ENCODE assay signal across 8 mouse cellular contexts in the genomic region with DNA sequence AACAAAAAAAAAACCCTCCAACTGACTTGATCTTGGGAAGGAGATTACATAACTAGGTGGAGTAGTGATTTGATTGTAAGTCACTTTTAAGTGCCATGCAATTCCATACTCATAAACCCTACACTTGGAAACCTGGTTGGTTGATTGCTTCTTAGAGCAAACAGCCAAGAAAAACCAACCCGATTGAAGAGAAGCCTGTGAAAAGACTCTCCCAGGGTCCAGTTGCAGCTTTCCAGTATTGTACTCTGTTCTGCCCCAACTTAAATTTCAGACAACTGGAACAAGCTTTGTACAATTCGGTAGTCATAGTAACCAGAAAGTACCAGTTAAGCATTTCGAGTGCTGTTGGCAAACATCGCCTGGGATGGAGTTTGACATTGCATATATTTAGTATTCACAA. TPM values are rescaled to one million over a fixed set of nuclear protein-coding genes. Genes with fewer than 3 reads are reported as not detected.
DNase-seq lines count a peak whose midpoint lies in the region; ATAC-seq and TF ChIP-seq lines count a peak whose summit lies in the region.

No protein-coding gene starts in this region.

- H3K9me3 ChIP-seq in heart, postnatal 0 days (replicated peaks; ENCODE audit: control insufficient read depth, low read length): no peaks in the 10 kb centered on the region
- H3K9me3 ChIP-seq in hindbrain, embryonic 12.5 days (replicated peaks): no peaks in the 10 kb centered on the region

- no peak for ATAC-seq in heart, postnatal 0 days (ENCODE audit: insufficient read depth, low read depth)
- no peak for ATAC-seq in hindbrain, embryonic 12.5 days (ENCODE audit: low FRiP score)
- no peak for ATAC-seq in monocyte, adult 5-6 weeks (replicated peaks; ENCODE audit: insufficient number of reproducible peaks, low FRiP score, low TSS enrichment, poor library complexity, severe bottlenecking)

- TF ChIP-seq CTCF in heart, postnatal 0 days (IDR thresholded peaks at IDR 0.05; ENCODE audit: low read depth): no peak

- intact Hi-C loops in heart, postnatal 36 days (cut with DNase I): loop anchor here (2.0 to 5.0 kb wide), 2 partner anchors 25 to 609 kb away; partner anchors contain the start of genes Kif18a, Lgr4 and Mettl15

- H3K79me2 ChIP-seq in macrophage (ENCODE audit: inconsistent target): peaks cover 37% of the 10 kb centered on the region

- H3K4me1 ChIP-seq in heart, postnatal 0 days (ENCODE audit: control insufficient read depth, insufficient read depth): peaks cover 10% of the 10 kb centered on the region
- H3K4me1 ChIP-seq in hindbrain, embryonic 12.5 days: peaks cover 11% of the 10 kb centered on the region

- H3K27ac ChIP-seq in heart, postnatal 0 days (ENCODE audit: low read depth): peak overlapping the region; percentile 94
- H3K27ac ChIP-seq in hindbrain, embryonic 12.5 days: peak overlapping the region; percentile 90; the same call in 1 of the 2 replicates
- H3K27ac ChIP-seq in macrophage: peak overlapping the region; percentile 44

- peak overlapping the region; percentile 93 for H3K9ac ChIP-seq in heart, postnatal 0 days (replicated peaks; ENCODE audit: low read depth, low read length)
- H3K9ac ChIP-seq in hindbrain, embryonic 12.5 days: peak overlapping the region; percentile 95

- peaks cover 24% of the 10 kb centered on the region for H3K36me3 ChIP-seq in heart, postnatal 0 days (replicated peaks; ENCODE audit: control insufficient read depth, insufficient read depth, low read length)
- H3K36me3 ChIP-seq in hindbrain, embryonic 12.5 days: peaks cover 24% of the 10 kb centered on the region
- peaks cover 19% of the 10 kb centered on the region for H3K36me3 ChIP-seq in macrophage (ENCODE audit: inconsistent target)

- no peak for DNase-seq in heart, postnatal 0 days (ENCODE audit: low spot score)
- DNase-seq in heart, postnatal 36 days: no peak
- peak; percentile 41 for DNase-seq in R1 (ENCODE audit: low read depth, low spot score)
- DNase-seq in yolk sac, embryonic 10.5 days (ENCODE audit: low spot score): no peak
- DNase-seq in cerebellum, postnatal 25 days: no peak

- peak overlapping the region; percentile 98 for H3K4me3 ChIP-seq in heart, postnatal 0 days (ENCODE audit: low read depth, low read length)
- H3K4me3 ChIP-seq in hindbrain, embryonic 12.5 days: peak overlapping the region; percentile 81
- peak overlapping the region; percentile 83 for H3K4me3 ChIP-seq in macrophage (ENCODE audit: inconsistent target)

- 35% methylated on average over 4 of the region's 4 CpGs for WGBS in heart, postnatal 0 days
- 28% methylated on average over 4 of the region's 4 CpGs for WGBS in hindbrain, embryonic 12.5 days
- 40% methylated on average over 4 of the region's 4 CpGs for WGBS in macrophage (ENCODE audit: missing documents)

- no peak for TF ChIP-seq EP300 in heart, postnatal 0 days (IDR thresholded peaks at IDR 0.05; ENCODE audit: low read depth)

- H3K4me2 ChIP-seq in heart, postnatal 0 days (ENCODE audit: low read depth, low read length): peak overlapping the region; percentile 76
- peak overlapping the region; percentile 65 for H3K4me2 ChIP-seq in hindbrain, embryonic 12.5 days (replicated peaks)

- no peaks in the 10 kb centered on the region for H3K27me3 ChIP-seq in heart, postnatal 0 days (ENCODE audit: control insufficient read depth, insufficient read depth, low read length)
- no peaks in the 10 kb centered on the region for H3K27me3 ChIP-seq in hindbrain, embryonic 12.5 days

RNA-seq across cellular contexts. Expression of gene Lin7c, which starts 0.8 kb away (rescaled TPM):
- total RNA-seq in heart, postnatal 0 days (2014; rRNA removed; ENCODE audit: low replicate concordance): 28.1 and 32.3 TPM in 2 replicates
- polyA plus RNA-seq in heart, postnatal 0 days (2015; fragmentation: Nextera tagmentation; extraction: Ambion mirVana): 27.8 and 28.2 TPM in 2 replicates
- 10 to 100 TPM; 38.8 to 46.3 TPM for total RNA-seq in heart, postnatal 36 days (2021)
- 160 and 177 TPM in 2 replicates for polyA plus RNA-seq in hindbrain, embryonic 12.5 days (2016; fragmentation: Nextera tagmentation; extraction: Ambion mirVana)
- 10 to 100 TPM; 18.6 to 58.8 (median 48.0) TPM for total RNA-seq in macrophage (2018; cell fraction: chromatin; rRNA removed)
- 10 to 100 TPM; 34.2 to 79.2 (median 54.9) TPM for total RNA-seq in macrophage (2018; cell fraction: cytosol; rRNA removed)
- total RNA-seq in macrophage (2018; cell fraction: nucleus; rRNA removed): 10 to 100 TPM; 31.0 to 81.7 (median 54.4) TPM
- 48.5 to 60.8 TPM (median 53.1 TPM) in 3 replicates for polyA plus RNA-seq in macrophage (2018)
- 112 to 132 TPM (median 132 TPM) in 3 replicates for total RNA-seq in monocyte, adult 5-6 weeks (2017)

RNA-seq across cellular contexts. Expression of gene Lgr4, which starts 26.0 kb away (rescaled TPM):
- 49.7 and 61.2 TPM in 2 replicates for total RNA-seq in heart, postnatal 0 days (2014; rRNA removed; ENCODE audit: low replicate concordance)
- polyA plus RNA-seq in heart, postnatal 0 days (2015; fragmentation: Nextera tagmentation; extraction: Ambion mirVana): 10.2 and 10.9 TPM in 2 replicates
- 10 to 100 TPM; 26.3 TPM for total RNA-seq in heart, postnatal 36 days (2021)
- 17.4 and 18.3 TPM in 2 replicates for polyA plus RNA-seq in hindbrain, embryonic 12.5 days (2016; fragmentation: Nextera tagmentation; extraction: Ambion mirVana)
- total RNA-seq in macrophage (2018; cell fraction: chromatin; rRNA removed): 1 to 10 TPM in 7 of 26 experiments, under 1 TPM in 19; 0.26 to 2.2 (median 0.73) TPM
- under 1 TPM; 0.10 to 0.43 (median 0.24) TPM for total RNA-seq in macrophage (2018; cell fraction: cytosol; rRNA removed)
- 1 to 10 TPM in 3 of 26 experiments, under 1 TPM in 23; 0.06 to 1.8 (median 0.52) TPM for total RNA-seq in macrophage (2018; cell fraction: nucleus; rRNA removed)
- polyA plus RNA-seq in macrophage (2018): 0.11 to 0.49 TPM (median 0.12 TPM) in 3 replicates
- total RNA-seq in monocyte, adult 5-6 weeks (2017): 0.86 to 1.6 TPM (median 1.3 TPM) in 3 replicates

Comparison
In these comparisons a context has a peak if more than half of its experiments do, and no peak if none do; other contexts are left out.
1. H3K27ac ChIP-seq: peak in every context shown above with its lines; median percentile 94 in heart, postnatal 0 days; 90 in hindbrain, embryonic 12.5 days; 44 in macrophage.
2. RNA of gene Lgr4, which starts 26.0 kb away (total RNA-seq): 49.7 to 61.2 TPM in heart, postnatal 0 days and 26.3 TPM in heart, postnatal 36 days; 0.86 to 1.6 TPM in monocyte, adult 5-6 weeks; every median in the first group is over 10 times any median in the second.
3. Peak in every context shown above with its lines, with median percentiles within 50 percentile points of each other: H3K4me3 ChIP-seq.